Mouse (Mus musculus) Muller cell, postnatal 12 days (primary cell): ENCODE results near the gene Gm6676.
"Not testable (repeated sequence)": the region's sequence is repeated elsewhere in the genome, so short reads cannot be mapped to it uniquely, and the experiment has no call there.

ENCODE experiments used
- DNase-seq: peaks from one replicate; pipeline ENCODE4 v3.0.0-alpha.2; 2015; ENCODE audit errors: inconsistent ontology term

Gene Gm6676

DNA sequence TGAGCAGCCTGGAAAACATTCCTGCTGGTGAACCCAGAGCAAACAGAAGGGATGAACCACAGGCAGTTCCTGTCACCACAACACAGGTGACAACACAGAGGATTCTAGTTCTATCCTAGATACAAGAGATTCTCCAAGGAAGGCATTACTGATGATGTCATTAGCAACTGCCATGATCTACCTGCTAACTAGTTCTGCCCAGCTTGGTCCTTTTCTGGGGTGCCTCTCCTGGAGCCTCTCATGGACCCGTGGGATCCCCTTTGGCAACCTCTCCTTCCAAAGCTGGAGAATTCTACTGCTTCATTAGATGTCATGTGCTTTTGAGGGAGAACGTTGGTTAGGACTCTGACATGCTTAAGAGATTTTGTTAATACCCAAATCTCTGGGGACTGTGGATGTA lies at the start of gene Gm6676:
TSS of gene Gm6676 (minus strand) at position 101 of the 400 bp plus-strand sequence.
- DNase-seq, result not testable (repeated sequence)

DNA sequence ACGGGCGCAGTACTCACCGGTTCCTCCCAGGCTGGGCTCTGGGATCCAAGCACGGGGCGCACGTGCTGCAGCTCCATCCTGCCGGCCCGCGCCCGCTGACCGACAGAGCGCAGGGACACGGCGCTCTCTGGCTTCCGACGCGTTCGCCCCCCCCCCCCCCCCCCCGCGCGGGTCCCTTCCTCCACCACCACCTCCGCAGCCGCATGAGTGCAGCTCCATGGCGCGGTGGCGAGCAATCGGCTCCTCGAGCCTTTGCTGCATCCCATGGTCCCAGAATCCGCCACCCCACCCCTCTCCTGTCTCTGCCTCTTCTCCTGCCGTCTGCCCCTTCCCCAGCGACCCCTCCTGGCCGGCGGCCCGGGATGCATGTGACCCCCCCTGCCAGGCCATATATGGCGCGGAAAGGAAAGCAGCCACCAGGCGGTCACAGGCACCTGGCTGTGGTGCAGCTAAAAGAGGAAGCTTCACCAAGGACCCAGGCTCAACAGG lies 49.3 kb upstream of the Gm6676 start, which contains the start of gene Gm3512:
TSS of gene Gm3512 (minus strand) at position 51 of the 489 bp plus-strand sequence.
- DNase-seq, result not testable (repeated sequence)

DNA sequence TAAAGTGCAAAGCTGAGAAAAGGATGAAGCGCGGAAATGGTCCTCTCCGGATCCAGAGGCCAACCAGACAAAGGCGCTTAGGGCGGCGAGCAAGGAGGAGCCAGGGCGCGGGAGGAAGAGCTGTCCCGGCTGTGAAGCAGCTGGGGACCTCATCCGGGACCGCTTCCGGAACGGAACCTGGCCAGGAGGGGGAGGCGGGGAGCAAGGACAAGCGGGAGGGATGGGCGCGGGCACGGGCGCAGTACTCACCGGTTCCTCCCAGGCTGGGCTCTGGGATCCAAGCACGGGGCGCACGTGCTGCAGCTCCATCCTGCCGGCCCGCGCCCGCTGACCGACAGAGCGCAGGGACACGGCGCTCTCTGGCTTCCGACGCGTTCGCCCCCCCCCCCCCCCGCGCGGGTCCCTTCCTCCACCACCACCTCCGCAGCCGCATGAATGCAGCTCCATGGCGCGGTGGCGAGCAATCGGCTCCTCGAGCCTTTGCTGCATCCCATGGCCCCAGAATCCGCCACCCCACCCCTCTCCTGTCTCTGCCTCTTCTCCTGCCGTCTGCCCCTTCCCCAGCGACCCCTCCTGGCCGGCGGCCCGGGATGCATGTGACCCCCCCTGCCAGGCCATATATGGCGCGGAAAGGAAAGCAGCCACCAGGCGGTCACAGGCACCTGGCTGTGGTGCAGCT lies 19.9 kb downstream of the Gm6676 start:
- not testable (repeated sequence) for DNase-seq

DNA sequence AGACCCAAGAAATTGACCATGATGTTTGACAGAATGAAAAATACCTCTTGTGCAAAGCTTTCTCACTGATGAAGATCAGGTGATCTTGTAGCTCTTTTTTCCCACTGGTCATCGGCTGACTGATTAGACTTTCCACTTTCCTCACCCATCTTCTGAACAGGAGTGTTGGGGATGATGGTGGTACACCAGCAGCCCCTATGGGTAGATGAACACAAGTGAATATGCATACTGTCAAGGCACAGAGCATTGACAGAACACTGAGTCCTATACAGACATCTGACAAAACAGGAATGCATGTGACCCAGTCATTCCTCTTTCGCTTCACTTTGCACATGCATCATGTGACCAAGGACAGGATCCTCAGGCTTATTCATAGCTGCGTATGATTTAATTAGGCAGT lies 24.7 kb downstream of the Gm6676 start, which contains the start of gene Gm3696:
TSS of gene Gm3696 (minus strand) at position 101 of the 400 bp plus-strand sequence.
- not testable (repeated sequence) for DNase-seq
